Comparison of ENCODE assay signal across 7 mouse cellular contexts in the genomic region with DNA sequence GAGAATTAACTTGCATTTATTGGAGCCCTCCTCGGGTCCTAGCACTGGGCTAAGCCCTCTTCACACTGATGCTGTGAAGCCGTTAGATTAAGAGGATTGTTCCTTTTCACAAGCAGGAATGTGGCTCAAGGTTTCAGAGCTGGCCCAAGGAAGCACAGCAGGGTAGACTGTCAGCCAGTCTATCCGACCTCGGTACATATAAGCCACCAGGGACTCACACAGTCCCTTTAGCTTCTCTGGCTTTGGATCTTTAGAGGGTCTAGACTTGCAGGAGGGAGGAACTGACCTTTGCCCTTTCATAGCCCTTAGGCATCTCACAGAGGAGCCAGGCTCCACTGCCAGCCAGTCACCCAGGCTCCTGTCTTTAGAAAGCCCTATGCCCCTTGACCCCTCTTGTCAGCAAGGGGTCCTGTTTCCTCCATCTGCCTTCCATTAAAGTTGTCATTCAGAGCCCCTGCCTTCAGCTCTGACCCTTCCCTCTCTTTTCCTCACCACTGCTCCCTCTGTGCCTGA. TPM values are rescaled to one million over a fixed set of nuclear protein-coding genes. Genes with fewer than 3 reads are reported as not detected.
DNase-seq lines count a peak whose midpoint lies in the region; ATAC-seq lines count a peak whose summit lies in the region.

A gene (minus strand): TSS at position 51 of the 513 bp plus-strand sequence.

- peaks cover 27% of the 10 kb centered on the region for H3K79me2 ChIP-seq in macrophage (ENCODE audit: inconsistent target)

- H3K4me2 ChIP-seq in neural tube, embryonic 11.5 days (ENCODE audit: low read depth): no peak within 1 kb of the TSS
- no peak within 1 kb of the TSS for H3K4me2 ChIP-seq in hindbrain, embryonic 15.5 days

- peaks cover 17% of the 10 kb centered on the region for H3K4me1 ChIP-seq in neural tube, embryonic 11.5 days (ENCODE audit: control insufficient read depth, insufficient read depth, low read length)
- H3K4me1 ChIP-seq in embryonic facial prominence, embryonic 10.5 days: peaks cover 80% of the 10 kb centered on the region
- H3K4me1 ChIP-seq in hindbrain, embryonic 15.5 days (replicated peaks): peaks cover 18% of the 10 kb centered on the region

- no peak within 1 kb of the TSS for H3K9ac ChIP-seq in neural tube, embryonic 11.5 days (ENCODE audit: low read length)
- no peak within 1 kb of the TSS for H3K9ac ChIP-seq in hindbrain, embryonic 15.5 days

- no peak for ATAC-seq in neural tube, embryonic 11.5 days (ENCODE audit: insufficient read depth, low FRiP score, low TSS enrichment)
- ATAC-seq in hindbrain, embryonic 15.5 days (ENCODE audit: low FRiP score, low read depth): no peak

- no peaks in the 10 kb centered on the region for H3K27me3 ChIP-seq in neural tube, embryonic 11.5 days (ENCODE audit: control insufficient read depth, insufficient read depth, low read length)
- no peaks in the 10 kb centered on the region for H3K27me3 ChIP-seq in embryonic facial prominence, embryonic 10.5 days (replicated peaks; ENCODE audit: low read depth, poor library complexity, severe bottlenecking)
- no peaks in the 10 kb centered on the region for H3K27me3 ChIP-seq in hindbrain, embryonic 15.5 days

- H3K4me3 ChIP-seq in neural tube, embryonic 11.5 days (ENCODE audit: low read depth, low read length): no peak within 1 kb of the TSS
- H3K4me3 ChIP-seq in embryonic facial prominence, embryonic 10.5 days: no peak within 1 kb of the TSS; the same call in 1 of the 2 replicates
- no peak within 1 kb of the TSS for H3K4me3 ChIP-seq in hindbrain, embryonic 15.5 days
- H3K4me3 ChIP-seq in macrophage (ENCODE audit: inconsistent target): no peak within 1 kb of the TSS

- H3K9me3 ChIP-seq in neural tube, embryonic 11.5 days (ENCODE audit: control insufficient read depth, low read length): no peaks in the 10 kb centered on the region
- H3K9me3 ChIP-seq in embryonic facial prominence, embryonic 10.5 days: no peaks in the 10 kb centered on the region
- H3K9me3 ChIP-seq in hindbrain, embryonic 15.5 days: no peaks in the 10 kb centered on the region

- 28% methylated on average over 4 of the region's 4 CpGs for WGBS in neural tube, embryonic 11.5 days
- WGBS in embryonic facial prominence, embryonic 10.5 days: 8% methylated on average over 4 of the region's 4 CpGs
- 14% methylated on average over 4 of the region's 4 CpGs for WGBS in hindbrain, embryonic 15.5 days
- WGBS in macrophage (ENCODE audit: missing documents): 80% methylated on average over 4 of the region's 4 CpGs

- no peak for DNase-seq in neural tube, embryonic 11.5 days (ENCODE audit: low spot score)
- DNase-seq in neural tube, embryonic 10.5 days (ENCODE audit: extremely low spot score, low spot score): no peak
- peak; percentile 79 for DNase-seq in embryonic facial prominence, embryonic 10.5 days (ENCODE audit: low spot score)
- DNase-seq in right cerebral cortex, postnatal 4 days: no peak
- DNase-seq in right cerebral cortex, postnatal 10 days (ENCODE audit: low spot score in 2 of 2): no peak

- no peak within 1 kb of the TSS for H3K27ac ChIP-seq in neural tube, embryonic 11.5 days (ENCODE audit: low read depth, low read length)
- peak within 1 kb of the TSS; percentile 79 for H3K27ac ChIP-seq in embryonic facial prominence, embryonic 10.5 days (replicated peaks)
- no peak within 1 kb of the TSS for H3K27ac ChIP-seq in hindbrain, embryonic 15.5 days (replicated peaks)
- no peak within 1 kb of the TSS for H3K27ac ChIP-seq in macrophage

- H3K36me3 ChIP-seq in neural tube, embryonic 11.5 days (ENCODE audit: control insufficient read depth, insufficient read depth, low read length): no peaks in the 10 kb centered on the region; the same call in 1 of the 2 replicates
- peaks cover 15% of the 10 kb centered on the region for H3K36me3 ChIP-seq in embryonic facial prominence, embryonic 10.5 days (replicated peaks)
- H3K36me3 ChIP-seq in hindbrain, embryonic 15.5 days: peaks cover 6% of the 10 kb centered on the region
- peaks cover 13% of the 10 kb centered on the region for H3K36me3 ChIP-seq in macrophage (ENCODE audit: inconsistent target)

RNA-seq across cellular contexts. Expression of the gene that starts here (rescaled TPM):
- 32.3 and 36.9 TPM in 2 replicates for polyA plus RNA-seq in neural tube, embryonic 11.5 days (2014; fragmentation: Nextera tagmentation; extraction: Ambion mirVana)
- polyA plus RNA-seq in embryonic facial prominence, embryonic 10.5 days (2016; fragmentation: Nextera tagmentation; extraction: Ambion mirVana): 53.9 and 56.0 TPM in 2 replicates
- polyA plus RNA-seq in hindbrain, embryonic 15.5 days (2015; fragmentation: Nextera tagmentation; extraction: Ambion mirVana): 43.3 and 44.5 TPM in 2 replicates
- 10 to 100 TPM; 13.9 to 87.4 (median 52.4) TPM for total RNA-seq in macrophage (2018; cell fraction: chromatin; rRNA removed)
- total RNA-seq in macrophage (2018; cell fraction: cytosol; rRNA removed): 10 to 100 TPM; 13.1 to 25.6 (median 20.4) TPM
- total RNA-seq in macrophage (2018; cell fraction: nucleus; rRNA removed): 10 to 100 TPM; 18.0 to 66.2 (median 37.5) TPM
- 20.4 to 25.2 TPM (median 23.8 TPM) in 3 replicates for polyA plus RNA-seq in macrophage (2018)
